Mouse (Mus musculus): Measurements from ENCODE around the gene Pdlim4.
"Not testable (repeated sequence)": the region's sequence is repeated elsewhere in the genome, so short reads cannot be mapped to it uniquely, and the experiment has no call there.

The Pdlim4 gene

GRCm38 (mm10) chr11:54017596-54017995 is 51.2 kb downstream of the Pdlim4 start:
- no peak for DNase-seq (ENCODE audit: low spot score in 2 of 2)

- no peak for DNase-seq (ENCODE audit: low spot score in 2 of 2)
Measured at GRCm38 (mm10) chr11:54016051-54016450, 52.8 kb downstream of the Pdlim4 start.

GRCm38 (mm10) chr11:54012961-54013360 is 55.9 kb downstream of the Pdlim4 start:
- no peak for DNase-seq (ENCODE audit: low spot score in 2 of 2)

- no peak for DNase-seq (ENCODE audit: low spot score in 2 of 2)
Measured at GRCm38 (mm10) chr11:54011255-54011654, 57.6 kb downstream of the Pdlim4 start.

GRCm38 (mm10) chr11:54008416-54008920 is 60.3 kb downstream of the Pdlim4 start:
- no peak for DNase-seq (ENCODE audit: low spot score in 2 of 2)

- no peak for DNase-seq (ENCODE audit: low spot score in 2 of 2)
Measured at GRCm38 (mm10) chr11:54007717-54008116, 61.1 kb downstream of the Pdlim4 start.

- DNase-seq (ENCODE audit: low spot score in 2 of 2): no peak
Measured at GRCm38 (mm10) chr11:54006901-54007300, 61.9 kb downstream of the Pdlim4 start.

GRCm38 (mm10) chr11:54006362-54006761 is 62.5 kb downstream of the Pdlim4 start:
- DNase-seq (ENCODE audit: low spot score in 2 of 2): not testable (repeated sequence)
